Mouse (Mus musculus) heart, adult 18-20 months (tissue): ENCODE results near the gene Cyp26b1. TPM values are rescaled to one million over a fixed set of nuclear protein-coding genes. Genes with fewer than 3 reads are reported as not detected.
"Not testable (repeated sequence)": the region's sequence is repeated elsewhere in the genome, so short reads cannot be mapped to it uniquely, and the experiment has no call there.

ENCODE experiments used
- DNase-seq, 2 experiments: peaks; one replicate each; pipeline ENCODE4 v3.0.0; 2021 to 2022; ENCODE audit warnings: mixed read lengths in 1 of 2
- long read RNA-seq, 2 experiments: library from polyadenylated mRNA; stranded (forward); transcript quantifications; one replicate each; pipeline ENCODE4 v2.0.0; 2021
- total RNA-seq, 2 experiments: library from RNA; stranded (reverse); gene quantifications; 2 replicates each; pipeline ENCODE4 v1.2.3; 2021

Cyp26b1 gene
- total RNA-seq, result 1 to 10 TPM; 2.7 to 3.8 TPM
- long read RNA-seq, experiment 1, partial matches to known transcripts, result 0 of 1 reads
- long read RNA-seq, experiment 1, other reads (novel, unspliced or antisense), result 1 of 1 reads
- long read RNA-seq, experiment 2, partial matches to known transcripts, result 0 of 2 reads
- long read RNA-seq, experiment 2, other reads (novel, unspliced or antisense), result 2 of 2 reads

DNA sequence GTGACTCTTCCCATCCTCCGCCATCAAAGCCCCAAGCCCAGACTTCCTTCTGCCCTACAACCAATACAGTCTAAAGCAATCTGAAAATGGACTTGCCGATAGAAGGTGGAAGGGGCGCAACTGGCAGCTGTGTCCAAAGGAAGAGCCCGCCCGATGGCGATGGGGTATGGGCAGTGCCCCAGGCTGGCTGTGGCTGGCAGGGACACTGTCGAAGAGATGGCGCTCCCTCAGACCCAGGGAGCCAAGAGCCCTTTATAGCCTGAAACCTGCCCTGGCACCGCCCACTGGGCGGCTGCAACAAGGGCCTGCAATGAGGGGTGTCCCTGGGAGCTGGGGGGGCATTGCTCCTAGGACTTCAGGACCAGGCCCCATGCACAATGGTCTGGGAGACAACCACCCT lies at the start of gene Cyp26b1:
Gene Cyp26b1, minus strand, starts transcription at position 216 of the 400 bp plus-strand sequence.
- no peak for DNase-seq

DNA sequence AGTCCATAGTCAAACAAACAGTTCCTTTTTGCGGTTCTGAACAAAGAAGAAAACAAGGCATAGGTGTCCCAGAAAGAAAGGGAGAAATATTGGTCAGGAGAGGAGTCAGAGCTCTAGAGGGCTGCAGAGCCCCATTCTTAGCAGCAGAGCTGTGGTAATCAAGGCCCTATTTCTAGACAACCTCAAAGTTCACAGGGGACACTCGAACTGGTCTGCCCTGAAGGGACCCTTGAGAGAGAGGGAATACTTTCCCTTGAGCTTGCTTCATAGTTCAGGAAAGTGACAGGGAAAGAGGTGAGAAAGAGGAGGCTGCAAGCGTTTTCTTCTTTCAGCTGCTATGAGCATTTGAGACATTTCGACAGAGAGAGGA lies 47.3 kb upstream of the Cyp26b1 start:
- peak in 1 of 2 experiments; percentile 25 for DNase-seq

DNA sequence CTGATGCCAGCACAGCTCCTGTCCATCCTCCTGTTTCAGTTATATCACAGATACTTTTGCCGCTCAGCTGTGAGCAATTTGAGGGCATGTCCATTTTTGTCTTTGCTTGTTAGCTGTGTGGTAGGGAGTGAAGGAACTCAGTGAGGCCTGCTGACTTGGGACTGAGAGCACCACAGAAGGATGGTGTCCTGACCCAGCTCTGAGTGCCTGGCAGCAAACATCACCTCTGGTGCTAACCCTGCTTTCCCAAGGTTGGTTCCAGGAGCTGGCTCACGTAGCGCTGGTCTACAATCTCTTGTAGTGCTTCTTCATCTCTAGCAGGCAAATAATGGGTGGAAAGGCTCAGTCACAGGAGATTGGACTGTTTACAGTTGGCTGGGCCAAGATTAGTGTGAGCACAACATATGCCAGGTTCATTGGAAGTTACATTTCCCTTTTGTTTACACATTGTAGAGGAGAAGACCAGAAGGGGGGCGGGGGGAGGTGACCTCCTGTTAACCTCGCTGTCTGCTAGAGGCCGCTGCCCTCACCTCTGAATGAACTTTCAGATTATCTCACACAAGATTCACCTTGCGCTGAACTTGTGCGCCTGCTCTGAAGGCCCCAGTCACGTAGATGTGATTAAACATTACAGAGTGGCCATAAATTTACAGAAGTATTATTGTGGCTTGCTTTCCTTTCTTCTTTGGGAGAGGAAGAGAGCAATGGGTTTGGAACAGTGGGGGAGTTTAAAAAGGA lies 46.8 kb upstream of the Cyp26b1 start:
- peak; percentile 43 to 70 for DNase-seq

DNA sequence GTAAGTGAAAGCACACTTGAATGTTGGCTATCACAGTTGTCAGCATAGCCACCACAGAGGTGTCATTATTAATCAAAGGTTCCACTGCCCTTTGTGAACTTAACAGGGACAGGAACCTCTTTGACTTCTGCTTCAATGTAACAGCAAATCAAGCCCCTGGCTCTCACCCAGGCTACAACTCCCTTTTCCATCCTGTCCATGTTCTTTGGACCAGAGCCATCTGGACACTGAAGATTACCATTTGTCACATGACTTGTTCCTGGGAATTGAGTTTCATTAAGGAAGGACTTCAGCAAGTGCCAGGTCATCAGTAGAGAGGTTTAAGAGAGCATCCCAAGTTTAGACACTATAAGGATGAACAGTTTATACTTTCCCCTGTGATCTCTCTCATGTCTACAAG lies 44.5 kb upstream of the Cyp26b1 start:
- peak; percentile 70 to 90 for DNase-seq

DNA sequence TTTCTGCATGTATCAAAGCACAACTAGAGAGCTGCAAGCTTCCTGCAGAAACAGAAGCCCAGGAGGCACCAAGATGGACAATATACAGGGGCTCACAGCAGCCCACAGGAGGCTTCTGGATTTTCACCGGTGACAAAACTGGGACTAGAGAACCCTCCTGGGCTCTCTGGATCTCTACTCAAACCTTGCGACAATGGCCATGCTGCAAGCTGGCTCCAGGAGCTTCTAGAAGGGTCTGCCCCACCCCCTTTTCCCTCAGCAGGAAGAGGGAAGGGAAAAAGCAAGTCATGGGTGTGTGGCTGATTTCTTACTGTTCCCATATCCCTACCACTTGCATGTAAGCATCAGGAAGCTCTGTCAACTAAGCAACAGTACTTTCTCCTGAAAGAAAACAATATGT lies 37.9 kb upstream of the Cyp26b1 start:
- peak; percentile 29 to 52 for DNase-seq

DNA sequence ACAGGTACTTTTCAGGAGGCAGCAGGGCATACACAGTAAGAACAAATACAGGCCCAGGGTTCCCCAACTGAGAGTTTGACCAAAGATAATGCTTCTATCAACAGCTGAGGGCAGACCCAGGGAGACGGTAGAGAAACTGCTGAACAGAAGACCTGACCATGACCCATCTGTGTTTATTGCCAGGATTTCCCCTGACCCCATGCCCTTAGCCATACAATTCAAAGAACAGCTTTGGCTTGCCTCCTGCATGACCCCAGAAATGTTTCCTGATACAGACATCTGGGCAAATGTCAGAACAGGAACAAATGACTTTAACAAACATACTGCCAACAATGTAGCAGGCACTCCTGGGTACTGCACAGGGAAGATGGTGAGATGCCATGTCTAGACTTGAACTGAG lies 36.6 kb upstream of the Cyp26b1 start:
- DNase-seq, result peak in 1 of 2 experiments; percentile 51

DNA sequence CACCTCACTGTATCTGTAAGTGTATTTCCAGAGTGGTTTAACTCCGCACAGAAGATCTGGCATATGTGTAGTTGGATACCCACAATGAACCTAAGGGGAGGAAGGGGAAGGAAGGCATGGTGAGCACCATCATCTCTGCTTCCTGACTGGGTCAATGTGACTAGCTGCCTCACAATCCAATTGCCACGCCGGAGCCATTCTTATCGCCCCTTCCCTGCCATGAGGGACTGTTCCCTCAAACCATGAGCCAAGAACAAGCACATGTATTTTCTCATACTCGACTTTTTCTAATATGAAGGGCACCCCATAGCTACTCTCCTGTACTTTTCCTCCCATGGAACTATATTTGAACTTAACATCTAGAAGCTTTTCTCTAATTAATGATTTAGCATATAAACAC lies 35.1 kb upstream of the Cyp26b1 start:
- no peak for DNase-seq

DNA sequence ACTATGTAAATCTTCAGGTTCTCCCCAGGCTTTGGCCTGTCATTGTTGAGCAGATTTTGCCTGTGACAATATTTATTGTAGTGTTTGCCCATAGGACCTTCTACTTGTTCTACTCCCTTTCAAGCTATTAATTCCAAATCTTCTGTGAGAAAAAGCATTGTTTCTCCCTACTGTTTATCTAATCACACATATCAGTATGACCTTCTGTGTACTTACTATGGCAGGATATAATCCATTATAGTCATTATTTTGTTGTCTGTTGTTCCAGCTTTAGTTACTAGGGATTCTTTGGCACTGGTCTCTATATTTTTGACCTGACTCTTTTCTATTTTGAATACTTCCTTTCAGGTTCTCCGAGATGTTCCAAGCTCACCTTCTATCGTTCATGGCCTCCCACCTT lies 32.7 kb upstream of the Cyp26b1 start:
- no peak for DNase-seq

DNA sequence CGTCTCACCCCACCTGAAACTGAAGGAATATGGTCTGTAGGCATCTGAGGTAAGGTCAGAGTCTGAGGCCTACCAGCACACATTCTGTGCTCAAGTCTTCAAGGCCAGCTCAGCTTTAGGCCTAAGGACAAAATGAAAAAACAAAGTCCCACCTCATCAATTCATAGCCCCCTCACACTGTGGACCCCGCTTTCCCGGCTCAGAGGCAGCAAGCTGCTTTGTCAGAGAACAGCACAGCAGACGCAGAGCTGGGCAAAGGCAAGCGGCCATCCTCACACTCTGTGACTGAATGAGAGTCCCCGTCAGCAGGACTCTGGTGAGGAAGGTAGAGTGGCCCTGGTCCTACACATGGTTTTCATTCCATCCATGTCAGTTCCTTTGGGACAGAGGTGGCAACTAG lies 25.5 kb upstream of the Cyp26b1 start:
- no peak for DNase-seq

DNA sequence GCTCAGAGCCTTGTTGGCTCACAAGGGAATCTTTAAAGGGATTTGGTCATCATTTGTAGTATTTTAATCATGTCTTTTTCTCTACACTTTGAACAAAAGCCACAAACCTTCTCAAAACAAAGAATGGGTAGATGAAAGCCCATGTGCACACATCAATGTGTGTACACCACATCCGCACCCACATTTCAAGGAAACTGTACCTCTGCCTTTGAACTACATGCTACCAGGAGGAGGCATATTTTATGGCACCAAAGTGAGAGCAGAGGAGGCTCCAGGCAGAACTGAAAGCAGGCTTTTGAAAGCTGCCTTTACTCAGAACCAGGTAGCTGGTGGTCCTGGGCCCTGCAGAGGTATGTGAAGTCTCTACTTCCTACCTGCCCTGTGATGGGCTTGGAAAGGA lies 23.3 kb upstream of the Cyp26b1 start:
- DNase-seq, result no peak

DNA sequence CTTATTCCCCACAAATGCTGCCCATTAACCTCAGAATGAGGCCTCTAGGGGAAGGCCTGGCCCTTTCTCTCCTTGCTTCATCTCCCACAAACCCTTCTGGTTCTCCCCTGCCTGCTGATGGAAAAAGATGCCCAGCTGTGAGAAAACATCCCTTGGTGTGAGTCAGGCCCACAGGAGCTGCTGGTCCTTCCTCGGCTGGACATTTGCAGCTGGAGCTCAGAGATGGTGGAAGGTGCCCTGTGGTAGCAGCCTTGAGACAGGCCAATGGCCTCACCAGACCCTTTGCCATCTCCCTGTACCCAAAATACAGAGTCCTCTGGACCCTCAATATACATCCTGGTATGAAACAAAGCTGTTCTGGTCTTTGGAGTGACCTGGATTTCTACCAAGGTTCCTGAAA lies 22.9 kb upstream of the Cyp26b1 start:
- DNase-seq, result no peak

DNA sequence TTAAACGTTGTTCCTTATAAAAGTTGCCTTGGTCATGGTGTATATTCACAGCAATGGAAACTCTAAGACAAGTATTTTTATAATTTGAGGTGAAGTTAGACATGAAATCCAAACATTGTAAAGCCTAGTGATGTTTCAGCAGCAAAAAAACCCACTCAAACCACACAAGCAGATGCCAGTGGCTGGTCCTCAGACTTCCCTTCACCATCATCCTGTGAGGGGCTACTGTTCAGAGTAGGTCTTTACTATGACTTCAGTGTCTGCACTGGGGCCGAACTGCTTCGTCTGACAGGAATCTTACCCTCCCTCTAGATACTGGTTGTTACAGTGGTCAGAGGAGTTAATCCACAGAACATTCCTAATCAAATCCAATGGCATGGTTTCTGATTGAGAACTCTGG lies 19.9 kb upstream of the Cyp26b1 start:
- no peak for DNase-seq

DNA sequence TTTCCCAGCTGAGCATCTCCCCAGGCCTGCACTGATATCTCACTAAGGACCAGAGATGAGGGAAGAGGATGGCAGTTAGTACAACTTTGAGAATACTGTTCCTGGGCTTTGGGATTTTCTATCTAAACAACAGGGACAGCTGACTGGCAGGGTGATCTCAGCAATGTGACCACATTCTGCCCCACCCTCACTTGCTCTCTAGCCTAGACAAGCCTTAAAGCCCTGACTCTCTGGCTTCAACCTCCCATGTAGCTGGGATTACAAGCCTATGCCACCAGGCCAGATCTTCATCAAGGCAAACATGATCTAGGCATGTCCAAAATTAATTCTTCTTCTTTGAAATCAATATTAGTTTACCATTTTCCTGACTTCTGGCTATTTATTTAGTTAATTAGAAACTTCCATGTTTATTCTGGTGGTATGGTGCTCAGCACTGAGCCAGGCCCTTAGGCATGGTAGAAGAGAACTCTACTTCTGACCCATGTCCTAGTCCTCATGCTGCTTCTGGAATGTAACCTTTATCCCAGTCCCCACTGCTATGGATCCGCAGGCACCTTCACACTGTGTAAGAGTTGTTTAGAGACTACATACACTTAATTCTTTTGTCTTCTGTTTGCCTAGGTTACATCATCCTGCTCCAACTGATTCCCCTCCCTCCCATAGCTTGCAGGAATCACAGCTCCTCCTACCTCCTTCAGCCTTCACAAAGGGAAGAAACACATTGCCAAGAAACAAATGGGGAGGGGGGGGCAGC lies 7.6 kb upstream of the Cyp26b1 start:
- no peak for DNase-seq

DNA sequence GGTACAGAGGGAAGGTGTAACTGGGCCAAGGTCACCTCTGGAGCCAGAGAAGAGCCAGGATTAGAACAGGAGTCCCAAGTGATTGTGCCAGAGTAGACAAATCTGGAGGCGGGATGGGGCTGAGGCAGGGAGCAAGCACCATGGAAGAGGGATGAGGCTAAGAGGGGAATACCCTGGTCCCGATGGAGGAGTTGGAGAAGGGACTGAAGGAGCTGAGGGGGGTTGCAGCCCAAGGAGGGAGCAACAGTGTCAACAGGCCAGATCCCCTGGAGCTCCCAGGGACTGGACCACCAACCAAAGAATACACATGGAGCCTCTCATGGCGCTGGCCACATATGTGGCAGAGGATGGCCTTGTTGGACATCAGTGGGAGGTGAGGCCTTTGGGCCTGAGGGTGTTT lies 5.6 kb upstream of the Cyp26b1 start:
- not testable (repeated sequence) for DNase-seq

DNA sequence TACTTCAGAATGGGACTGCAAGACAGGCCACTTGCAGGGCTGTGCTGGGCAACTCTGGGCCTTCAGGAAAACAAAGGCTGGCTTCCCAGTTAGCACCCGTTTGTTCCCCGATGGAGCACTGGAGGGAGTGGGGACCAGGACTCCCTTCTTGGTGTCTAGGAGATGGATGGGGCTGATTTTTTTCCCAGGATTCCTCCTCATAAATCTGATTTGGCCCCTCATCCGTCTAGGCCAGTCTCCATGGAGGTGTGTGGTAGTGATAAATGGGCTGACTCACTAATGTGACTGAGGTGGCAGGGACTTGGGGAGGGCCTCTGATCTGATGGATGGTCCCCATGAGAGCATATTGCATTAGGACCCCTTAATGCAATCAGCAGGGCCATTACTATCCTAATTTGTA lies 5.0 kb upstream of the Cyp26b1 start:
- no peak for DNase-seq

DNA sequence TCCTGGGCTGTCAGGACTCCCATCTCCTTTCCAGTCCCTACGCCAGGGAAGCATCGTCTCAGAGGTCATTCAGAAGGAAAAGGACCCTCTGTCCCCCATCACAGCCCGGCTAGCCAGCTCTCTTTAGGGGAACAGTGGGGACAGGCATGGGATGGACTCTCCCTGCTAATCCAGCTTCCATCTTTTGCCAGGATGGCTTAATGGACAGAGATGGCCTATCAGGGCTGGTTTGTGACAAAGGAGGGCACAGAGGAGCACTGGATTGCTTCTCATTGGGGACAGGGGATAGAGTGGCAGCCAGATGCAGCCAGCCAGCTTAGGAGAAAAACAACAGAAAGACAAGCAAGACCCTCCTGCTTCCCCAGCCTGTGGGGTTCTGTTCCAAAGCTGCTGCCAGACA lies 918 bp upstream of the Cyp26b1 start:
- DNase-seq, result no peak

DNA sequence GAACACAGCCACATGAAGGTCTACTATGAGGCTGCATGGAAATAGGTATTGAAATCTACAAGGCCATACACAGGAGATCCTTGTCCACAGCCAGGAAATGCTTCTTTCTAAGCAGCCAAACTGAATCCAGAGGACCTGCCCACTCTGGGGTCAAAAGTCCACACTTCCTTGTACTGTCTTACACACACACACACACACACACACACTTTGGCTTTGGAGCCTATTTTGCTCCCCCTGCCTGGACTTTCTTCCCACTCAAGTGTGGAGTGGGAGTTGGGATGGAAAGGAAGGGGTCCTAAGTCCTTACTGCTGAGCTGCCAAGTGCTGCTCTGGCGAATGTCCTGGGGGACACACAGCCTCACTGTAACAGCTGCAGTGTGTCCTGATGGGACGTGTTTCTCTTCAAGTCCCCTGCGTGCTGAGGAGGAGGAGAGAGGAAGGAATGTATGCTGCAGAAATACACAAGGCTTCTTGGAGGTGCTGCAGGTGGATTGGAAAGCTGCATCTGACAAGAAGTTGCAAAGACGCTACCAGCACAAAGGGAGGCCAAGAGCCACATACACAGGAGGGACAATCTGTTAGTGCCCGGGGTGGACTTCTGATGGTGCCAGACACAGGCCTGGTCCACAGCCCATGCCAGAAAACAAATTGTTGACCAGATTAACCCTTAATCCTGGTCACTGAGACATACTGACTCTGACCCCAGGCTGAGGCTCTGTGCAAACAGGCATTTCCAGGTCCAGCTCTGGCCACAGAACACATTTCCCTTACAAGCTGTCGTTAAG lies 2.6 kb downstream of the Cyp26b1 start:
- DNase-seq, result peak in 1 of 2 experiments; percentile 41

DNA sequence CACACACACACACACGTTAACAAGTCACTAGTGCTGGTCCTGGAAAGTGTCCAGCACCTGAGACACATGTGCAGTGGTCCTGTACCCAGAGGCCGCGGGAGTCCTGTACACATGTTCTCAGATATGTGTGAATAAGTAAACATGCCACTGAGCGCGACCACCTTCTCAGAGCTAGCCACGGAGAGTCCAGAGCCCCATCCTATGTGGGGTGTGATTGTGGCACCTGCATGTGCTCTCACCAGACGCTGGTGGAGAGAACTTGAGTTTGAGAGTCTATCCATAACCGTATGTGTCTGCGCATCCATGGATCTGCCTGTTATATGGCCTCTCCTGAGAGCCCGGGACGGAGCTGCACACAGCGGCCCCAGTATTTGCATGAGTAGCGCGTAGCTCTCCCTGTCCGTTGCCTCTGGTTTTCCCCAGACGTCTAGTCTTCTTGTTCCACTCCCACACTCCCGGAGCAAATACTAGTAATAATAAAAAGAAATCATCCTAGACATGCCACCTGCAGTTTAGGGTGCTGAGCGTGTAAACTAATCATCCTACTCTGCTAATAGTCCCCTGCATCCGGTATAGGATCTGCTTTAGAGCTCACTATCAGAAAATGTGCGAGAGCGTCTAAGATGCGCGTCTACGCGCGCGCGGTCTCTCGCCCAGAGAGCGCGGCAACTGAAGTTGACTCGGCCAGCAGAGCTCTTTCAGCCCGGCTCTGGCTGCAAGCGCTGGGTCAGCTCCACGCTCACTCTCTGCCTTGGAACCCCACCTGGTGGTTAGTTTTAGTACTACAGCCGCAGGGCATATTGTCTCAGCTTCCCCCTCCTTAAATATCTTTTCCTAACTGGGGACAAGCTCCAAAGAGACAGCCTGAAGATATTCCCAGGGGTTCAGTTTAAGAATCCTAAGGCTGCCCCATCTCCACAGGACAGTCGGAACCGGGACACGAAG lies 3.7 kb downstream of the Cyp26b1 start:
- DNase-seq, result peak; percentile 89 to 96

DNA sequence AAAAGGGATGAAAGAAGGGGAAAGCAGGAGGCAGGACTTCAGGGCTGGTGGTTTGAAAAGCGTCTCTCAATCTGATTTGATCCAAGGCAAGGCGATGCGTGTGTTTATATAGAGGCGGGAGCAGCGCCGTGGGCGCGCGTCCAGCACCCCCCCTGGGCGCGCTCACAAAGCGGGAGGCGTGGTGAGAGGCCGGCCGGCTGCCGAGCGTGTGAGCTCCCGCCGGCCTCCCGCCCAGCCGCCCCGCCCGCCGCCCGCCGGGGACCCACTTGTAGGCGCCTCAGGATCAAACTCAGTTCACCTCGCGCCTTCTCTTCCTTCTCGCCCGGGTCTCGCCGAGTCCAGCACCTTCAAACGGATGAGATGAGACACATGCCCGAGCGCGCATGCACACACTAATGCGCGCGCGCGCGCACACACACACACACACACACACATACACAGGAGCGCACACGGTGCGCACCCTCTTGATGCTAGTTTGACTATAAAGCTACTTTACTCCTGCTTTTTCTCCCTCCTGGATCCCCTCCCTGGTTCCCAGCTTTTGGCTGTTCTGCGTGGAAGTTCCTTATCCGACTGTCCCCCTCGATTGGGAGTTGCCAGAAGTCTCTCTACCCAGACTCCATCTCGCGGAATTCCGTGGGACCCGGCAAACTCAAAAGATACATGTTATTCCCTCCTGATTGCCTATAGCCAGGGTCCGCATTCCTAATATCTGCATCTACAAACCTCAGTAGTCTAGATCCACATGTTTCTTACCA lies 4.6 kb downstream of the Cyp26b1 start:
- peak; percentile 61 to 69 for DNase-seq

DNA sequence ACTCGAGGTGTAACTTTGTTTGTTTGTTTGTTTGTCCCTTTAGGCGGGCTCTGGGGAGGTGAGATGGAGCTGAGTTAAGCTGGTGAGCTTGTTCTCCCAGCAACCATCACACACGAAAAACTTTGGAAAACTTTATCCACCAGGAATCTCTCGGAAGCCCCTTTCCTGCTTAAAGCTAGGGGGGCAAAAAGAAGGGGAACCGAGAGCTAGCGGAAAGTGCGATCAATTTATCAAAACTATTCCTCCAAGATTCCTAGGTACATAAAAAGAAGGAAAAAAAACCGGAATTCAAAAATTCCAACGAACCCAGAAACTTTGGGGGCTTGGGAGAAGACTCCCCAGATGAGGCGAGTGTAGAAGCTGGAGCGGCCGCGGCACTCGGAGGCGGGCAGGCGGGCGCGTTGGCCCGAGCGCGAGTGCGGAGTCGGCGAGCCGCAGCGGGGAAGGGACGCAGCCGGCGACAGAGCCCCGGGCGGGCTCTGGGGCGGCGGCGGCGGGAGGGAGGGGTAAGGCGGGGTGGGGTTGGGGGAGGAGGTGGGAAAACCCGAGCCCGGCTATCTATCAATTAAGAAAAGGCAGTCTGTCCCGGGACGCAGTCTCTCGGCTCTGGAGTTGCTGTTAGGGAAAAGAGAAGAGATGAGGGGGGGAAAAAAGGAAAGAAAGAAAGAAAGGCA lies 5.3 kb downstream of the Cyp26b1 start:
- DNase-seq, result peak; percentile 23 to 49
